Mouse (Mus musculus) MEL (cell line): ENCODE measurements at regions not wholly inside any gene's neighbourhood (a gene's known extent, or its start where the extent isn't known, plus 50 kb on each side); places are given as distances from the start of the nearest gene placed in this dataset.
A peak's percentile ranks its signal among the peaks of the same experiment; 100 is the strongest.

Source experiments
- DNase-seq: peaks from one replicate; pipeline ENCODE4 v3.0.0; 2011; ENCODE audit warnings: low read depth, low spot score
- H3K27ac ChIP-seq: 2 replicates; pipeline ENCODE4 v1.5.1; 2012; ENCODE audit warnings: low read depth, mild to moderate bottlenecking, control low read depth, low read length, moderate library complexity; ENCODE audit not compliant: control insufficient read depth
- H3K27me3 ChIP-seq, 2 experiments: fragments of 150-350 bp in 1 of 2; sonication (generic) in 1 of 2; 2 replicates each; pipeline ENCODE4 v1.6.1; 2012; ENCODE audit warnings: low read length in 2 of 2, mild to moderate bottlenecking in 2 of 2, improper control_type of control experiment in 1 of 2, moderate library complexity in 1 of 2; ENCODE audit not compliant: insufficient read depth in 2 of 2, control insufficient read depth in 1 of 2
- H3K36me3 ChIP-seq, 2 experiments: 2 replicates each; pipeline ENCODE4 v1.6.1; 2012 to 2014; ENCODE audit warnings: low read length in 2 of 2, improper control_type of control experiment in 1 of 2, inconsistent platforms in 1 of 2, mild to moderate bottlenecking in 1 of 2; ENCODE audit not compliant: insufficient read depth in 2 of 2, control insufficient read depth in 1 of 2
- H3K4me1 ChIP-seq, 2 experiments: fragments of 150-350 bp in 1 of 2; sonication (generic) in 1 of 2; 2 replicates each; pipeline ENCODE4 v1.6.1; 2012; ENCODE audit warnings: low read length in 2 of 2, improper control_type of control experiment in 1 of 2, mild to moderate bottlenecking in 1 of 2; ENCODE audit not compliant: insufficient read depth in 2 of 2, control insufficient read depth in 1 of 2
- H3K4me3 ChIP-seq, 2 experiments: fragments of 150-350 bp in 1 of 2; sonication (generic) in 1 of 2; 2 replicates each; pipeline ENCODE4 v1.5.1; 2012; ENCODE audit warnings: low read depth in 2 of 2, low read length in 2 of 2, mild to moderate bottlenecking in 2 of 2, moderate library complexity in 2 of 2, control low read depth in 1 of 2, improper control_type of control experiment in 1 of 2; ENCODE audit not compliant: control insufficient read depth in 1 of 2, insufficient read depth in 1 of 2
- H3K79me2 ChIP-seq: 2 replicates; pipeline ENCODE4 v1.6.1; 2012; ENCODE audit warnings: mild to moderate bottlenecking, low read length, moderate library complexity; ENCODE audit not compliant: control insufficient read depth, poor library complexity, insufficient read depth
- H3K9ac ChIP-seq: 2 replicates; pipeline ENCODE4 v1.6.1; 2012; ENCODE audit warnings: low read depth, mild to moderate bottlenecking, control low read depth, low read length, moderate library complexity; ENCODE audit not compliant: control insufficient read depth, poor library complexity, severe bottlenecking
- H3K9me3 ChIP-seq: fragments of 150-350 bp; sonication (generic); replicated peaks from 2 replicates; pipeline ENCODE4 v1.6.1; 2012; ENCODE audit warnings: mild to moderate bottlenecking, low read length, improper control_type of control experiment, moderate library complexity; ENCODE audit not compliant: insufficient read depth
- BHLHE40 ChIP-seq: IDR thresholded peaks from 2 replicates; pipeline ENCODE4 v1.6.1; 2012; ENCODE audit warnings: low read depth, mild to moderate bottlenecking, inconsistent platforms, low read length, improper control_type of control experiment, borderline replicate concordance
- CHD2 ChIP-seq: IDR thresholded peaks from 2 replicates; pipeline ENCODE4 v1.6.1; 2011; ENCODE audit warnings: low read length, improper control_type of control experiment
- ELF1 ChIP-seq: IDR thresholded peaks from 2 replicates; pipeline ENCODE4 v1.6.1; 2014; ENCODE audit warnings: low read depth, mild to moderate bottlenecking, inconsistent platforms, low read length, improper control_type of control experiment, moderate library complexity
- EP300 ChIP-seq, 2 experiments: IDR thresholded peaks; 2 replicates each; pipeline ENCODE4 v1.6.1; 2011; ENCODE audit warnings: improper control_type of control experiment in 2 of 2, low read length in 2 of 2, low read depth in 1 of 2, mild to moderate bottlenecking in 1 of 2
- ETS1 ChIP-seq: IDR thresholded peaks from 2 replicates; pipeline ENCODE4 v1.6.1; 2012; ENCODE audit warnings: low read depth, mild to moderate bottlenecking, inconsistent platforms, low read length, improper control_type of control experiment, moderate library complexity
- GABPA ChIP-seq: IDR thresholded peaks from 2 replicates; pipeline ENCODE4 v1.6.1; 2012; ENCODE audit warnings: low read depth, mild to moderate bottlenecking, inconsistent platforms, low read length, improper control_type of control experiment, moderate library complexity
- GATA1 ChIP-seq: IDR thresholded peaks from 2 replicates; pipeline ENCODE4 v1.6.1; 2011; ENCODE audit warnings: low read depth, low read length, improper control_type of control experiment
- JUND ChIP-seq: IDR thresholded peaks from 2 replicates; pipeline ENCODE4 v1.6.1; 2011; ENCODE audit warnings: low read depth, mild to moderate bottlenecking, improper control_type of control experiment, low read length
- KAT2A ChIP-seq: conservative IDR thresholded peaks from 2 replicates; pipeline ENCODE4 v1.6.1; 2012; ENCODE audit warnings: low read depth, low read length, improper control_type of control experiment, inconsistent platforms
- MAFK ChIP-seq: IDR thresholded peaks from 2 replicates; pipeline ENCODE4 v1.6.1; 2011; ENCODE audit warnings: low read depth, mild to moderate bottlenecking, low read length, improper control_type of control experiment, borderline replicate concordance
- MAX ChIP-seq: IDR thresholded peaks from 2 replicates; pipeline ENCODE4 v1.6.1; 2011; ENCODE audit warnings: low read length, improper control_type of control experiment
- MAZ ChIP-seq: IDR thresholded peaks from 2 replicates; pipeline ENCODE4 v1.6.1; 2012; ENCODE audit warnings: low read depth, mild to moderate bottlenecking, inconsistent platforms, low read length, improper control_type of control experiment
- MEF2A ChIP-seq: IDR thresholded peaks from 2 replicates; pipeline ENCODE4 v1.6.1; 2014; ENCODE audit warnings: low read depth, mild to moderate bottlenecking, inconsistent platforms, low read length, improper control_type of control experiment; ENCODE audit not compliant: poor library complexity, insufficient replicate concordance, severe bottlenecking; ENCODE audit errors: extremely low read depth
- MXI1 ChIP-seq: IDR thresholded peaks from 2 replicates; pipeline ENCODE4 v1.6.1; 2011; ENCODE audit warnings: mild to moderate bottlenecking, low read depth, low read length, improper control_type of control experiment
- NRF1 ChIP-seq: IDR thresholded peaks from 2 replicates; pipeline ENCODE4 v1.6.1; 2014; ENCODE audit warnings: low read depth, mild to moderate bottlenecking, inconsistent platforms, low read length, improper control_type of control experiment, moderate library complexity; ENCODE audit not compliant: poor library complexity, insufficient read depth, severe bottlenecking
- POLR2AphosphoS5 ChIP-seq: IDR thresholded peaks from 2 replicates; pipeline ENCODE4 v1.6.1; 2012; ENCODE audit warnings: low read depth, borderline replicate concordance, mild to moderate bottlenecking, inconsistent platforms, low read length, moderate library complexity, mixed read lengths
- RCOR1 ChIP-seq: IDR thresholded peaks from 2 replicates; pipeline ENCODE4 v1.6.1; 2012; ENCODE audit warnings: low read depth, mild to moderate bottlenecking, inconsistent platforms, low read length, improper control_type of control experiment
- SIN3A ChIP-seq: IDR thresholded peaks from 2 replicates; pipeline ENCODE4 v1.6.1; 2012; ENCODE audit warnings: low read length, improper control_type of control experiment, inconsistent platforms
- TAL1 ChIP-seq: IDR thresholded peaks from 2 replicates; pipeline ENCODE4 v1.6.1; 2012; ENCODE audit warnings: mild to moderate bottlenecking, inconsistent platforms, low read length, moderate library complexity, mixed read lengths
- TCF12 ChIP-seq: IDR thresholded peaks from 2 replicates; pipeline ENCODE4 v1.6.1; 2014; ENCODE audit warnings: low read depth, mild to moderate bottlenecking, inconsistent platforms, low read length, improper control_type of control experiment, moderate library complexity
- USF1 ChIP-seq: IDR thresholded peaks from 2 replicates; pipeline ENCODE4 v1.6.1; 2014; ENCODE audit warnings: low read depth, mild to moderate bottlenecking, inconsistent platforms, low read length, improper control_type of control experiment, moderate library complexity
- USF2 ChIP-seq, 2 experiments: IDR thresholded peaks; 2 replicates each; pipeline ENCODE4 v1.6.1; 2011 to 2012; ENCODE audit warnings: improper control_type of control experiment in 2 of 2, low read length in 2 of 2, borderline replicate concordance in 1 of 2, inconsistent platforms in 1 of 2, low read depth in 1 of 2, mild to moderate bottlenecking in 1 of 2; ENCODE audit not compliant: insufficient read depth in 1 of 2
- ZC3H11A ChIP-seq: IDR thresholded peaks from 2 replicates; pipeline ENCODE4 v1.6.1; 2012; ENCODE audit warnings: low read depth, mild to moderate bottlenecking, inconsistent platforms, low read length, improper control_type of control experiment
- ZKSCAN1 ChIP-seq: IDR thresholded peaks from 2 replicates; pipeline ENCODE4 v1.6.1; 2012; ENCODE audit warnings: low read depth, mild to moderate bottlenecking, inconsistent platforms, low read length, improper control_type of control experiment, moderate library complexity
- ZMIZ1 ChIP-seq: IDR thresholded peaks from 2 replicates; pipeline ENCODE4 v1.6.1; 2012; ENCODE audit warnings: low read depth, mild to moderate bottlenecking, inconsistent platforms, low read length, improper control_type of control experiment, moderate library complexity
- ZNF384 ChIP-seq: IDR thresholded peaks from 2 replicates; pipeline ENCODE4 v1.6.1; 2012; ENCODE audit warnings: low read depth, mild to moderate bottlenecking, inconsistent platforms, low read length, improper control_type of control experiment

- Histone ChIP-seq H3K9me3 (no peaks in the 10 kb centered on the region), H3K36me3 (no peaks in the 10 kb centered on the region), H3K4me3 (no peak overlapping the region), H3K9ac (no peak overlapping the region), H3K27ac (no peak overlapping the region), H3K79me2 (no peaks in the 10 kb centered on the region), H3K4me1 (no peaks in the 10 kb centered on the region), H3K27me3 (no peaks in the 10 kb centered on the region)
- DNase-seq, result no peak
- TF ChIP-seq KAT2A, result no peak
- no peak for TF ChIP-seq TAL1
- TF ChIP-seq USF2 (IDR thresholded peaks at IDR 0.05; ENCODE audit: borderline replicate concordance in 1 of 2, insufficient read depth in 1 of 2, low read depth in 1 of 2, low read length in 2 of 2), result no peak
- TF ChIP-seq SIN3A, result no peak
- TF ChIP-seq MAZ, result no peak
- TF ChIP-seq ZMIZ1, result no peak
- TF ChIP-seq USF1, result no peak
- no peak for TF ChIP-seq ZC3H11A
- TF ChIP-seq CHD2, result no peak
- TF ChIP-seq MEF2A, result no peak
- no peak for TF ChIP-seq JUND
- no peak for TF ChIP-seq MAFK
- TF ChIP-seq POLR2AphosphoS5, result no peak
- TF ChIP-seq MXI1, result no peak
- no peak for TF ChIP-seq ETS1
- no peak for TF ChIP-seq GABPA
- TF ChIP-seq ZNF384, result no peak
- TF ChIP-seq TCF12, result no peak
- TF ChIP-seq NRF1, result no peak
Measured at GRCm38 (mm10) chr7:115399461-115399860, 639.1 kb downstream of the Sox6 start.

GRCm38 (mm10) chr7:115407889-115408288, 630.7 kb downstream of the Sox6 start:
- TF ChIP-seq TAL1 (peak; percentile 32; the same call in 1 of the 2 replicates), SIN3A (no peak), ZKSCAN1 (no peak), EP300 (IDR thresholded peaks at IDR 0.05; ENCODE audit: low read depth in 1 of 2, low read length in 2 of 2) (peak; percentile 83 to 87), ELF1 (no peak), GATA1 (peak; percentile 84), TCF12 (peak; percentile 87), GABPA (peak; percentile 46; the same call in 1 of the 2 replicates), MAX (peak; percentile 9; the same call in 1 of the 2 replicates), BHLHE40 (0 out of 2 replicates have a peak, but pooled peaks have one; percentile 60), MAFK (peak; percentile 41; the same call in 1 of the 2 replicates), RCOR1 (peak; percentile 39; the same call in 1 of the 2 replicates), ETS1 (peak; percentile 75)
- TF ChIP-seq, all 39 proteins: peak for 10
- H3K36me3 ChIP-seq, result peaks cover 0 to 17% of the 10 kb centered on the region in 2 experiments; a peak in 2 of 4 replicates
- peak; percentile 75 for DNase-seq

More at GRCm38 (mm10) chr7:115407889-115408288, 630.7 kb downstream of the Sox6 start:
- Histone ChIP-seq H3K27me3 (no peaks in the 10 kb centered on the region), H3K4me1 (peaks cover 8 to 23% of the 10 kb centered on the region in 2 experiments; a peak in 3 of 4 replicates), H3K9me3 (no peaks in the 10 kb centered on the region), H3K79me2 (no peaks in the 10 kb centered on the region), H3K27ac (peak overlapping the region; percentile 11; the same call in 1 of the 2 replicates), H3K9ac (no peak overlapping the region), H3K4me3 (no peak overlapping the region)
